Mouse (Mus musculus) MEL (cell line): Measurements from ENCODE around the gene Gm11437.

Source experiments
- CHD2 ChIP-seq: IDR thresholded peaks from 2 replicates; pipeline ENCODE4 v1.6.1; 2011; ENCODE audit warnings: low read length, improper control_type of control experiment
- CTCF ChIP-seq, 3 experiments: IDR thresholded peaks in 2 of 3; conservative IDR thresholded peaks in 1 of 3; 2 replicates each; pipeline ENCODE4 v1.5.1; 2011 to 2012; ENCODE audit warnings: low read length in 3 of 3, low read depth in 2 of 3, mild to moderate bottlenecking in 2 of 3, improper control_type of control experiment in 1 of 3, inconsistent platforms in 1 of 3, mixed read lengths in 1 of 3, moderate library complexity in 1 of 3; ENCODE audit not compliant: control insufficient read depth in 1 of 3, insufficient read depth in 1 of 3, poor library complexity in 1 of 3, severe bottlenecking in 1 of 3
- E2F4 ChIP-seq: IDR thresholded peaks from 2 replicates; pipeline ENCODE4 v1.6.1; 2011; ENCODE audit warnings: low read depth, low read length, improper control_type of control experiment, borderline replicate concordance
- EP300 ChIP-seq, 2 experiments: IDR thresholded peaks; 2 replicates each; pipeline ENCODE4 v1.6.1; 2011; ENCODE audit warnings: improper control_type of control experiment in 2 of 2, low read length in 2 of 2, low read depth in 1 of 2, mild to moderate bottlenecking in 1 of 2
- GATA1 ChIP-seq: IDR thresholded peaks from 2 replicates; pipeline ENCODE4 v1.6.1; 2011; ENCODE audit warnings: low read depth, low read length, improper control_type of control experiment
- KAT2A ChIP-seq: conservative IDR thresholded peaks from 2 replicates; pipeline ENCODE4 v1.6.1; 2012; ENCODE audit warnings: low read depth, low read length, improper control_type of control experiment, inconsistent platforms
- MAZ ChIP-seq: IDR thresholded peaks from 2 replicates; pipeline ENCODE4 v1.6.1; 2012; ENCODE audit warnings: low read depth, mild to moderate bottlenecking, inconsistent platforms, low read length, improper control_type of control experiment
- MEF2A ChIP-seq: IDR thresholded peaks from 2 replicates; pipeline ENCODE4 v1.6.1; 2014; ENCODE audit warnings: low read depth, mild to moderate bottlenecking, inconsistent platforms, low read length, improper control_type of control experiment; ENCODE audit not compliant: poor library complexity, insufficient replicate concordance, severe bottlenecking; ENCODE audit errors: extremely low read depth
- POLR2A ChIP-seq, 2 experiments: IDR thresholded peaks; 2 replicates each; pipeline ENCODE4 v1.6.1; 2011 to 2012; ENCODE audit warnings: low read length in 2 of 2, mild to moderate bottlenecking in 2 of 2, control low read depth in 1 of 2, improper control_type of control experiment in 1 of 2, low read depth in 1 of 2, moderate library complexity in 1 of 2; ENCODE audit not compliant: control insufficient read depth in 1 of 2, insufficient read depth in 1 of 2, poor library complexity in 1 of 2
- UBTF ChIP-seq: IDR thresholded peaks from 2 replicates; pipeline ENCODE4 v1.6.1; 2012; ENCODE audit warnings: low read depth, mild to moderate bottlenecking, inconsistent platforms, low read length, improper control_type of control experiment, moderate library complexity, borderline replicate concordance; ENCODE audit not compliant: insufficient read depth

GRCm38 (mm10) chr11:84107137-84107536 lies 60.1 kb downstream of the Gm11437 start:
- TF ChIP-seq CTCF (IDR thresholded peaks at IDR 0.05 in 2 of 3, conservative IDR thresholded peaks at IDR 0.05 in 1 of 3; ENCODE audit: control insufficient read depth in 1 of 3, insufficient read depth in 1 of 3, low read depth in 2 of 3, low read length in 3 of 3, poor library complexity in 1 of 3, severe bottlenecking in 1 of 3) (no peak), E2F4 (no peak), MEF2A (no peak), KAT2A (no peak), POLR2A (IDR thresholded peaks at IDR 0.05; ENCODE audit: control insufficient read depth in 1 of 2, insufficient read depth in 1 of 2, low read depth in 1 of 2, low read length in 2 of 2, poor library complexity in 1 of 2) (no peak), EP300 (IDR thresholded peaks at IDR 0.05; ENCODE audit: low read depth in 1 of 2, low read length in 2 of 2) (no peak), GATA1 (no peak), CHD2 (no peak), MAZ (no peak), UBTF (no peak)
